Mouse (Mus musculus) lung, embryonic 14.5 days (tissue): ENCODE measurements around the gene Ppt1. TPM values are rescaled to one million over a fixed set of nuclear protein-coding genes. Genes with fewer than 3 reads are reported as not detected.
A peak's percentile ranks its signal among the peaks of the same experiment; 100 is the strongest.

Source experiments
- ATAC-seq: fragments of 200-750 bp; cut with Nextera tagmentation; 2 replicates; pipeline ENCODE4 v1.8.0; 2017; ENCODE audit warnings: mild to moderate bottlenecking, moderate TSS enrichment, moderate library complexity; ENCODE audit not compliant: insufficient read depth
- DNase-seq: peaks from one replicate; pipeline ENCODE4 v3.0.0-alpha.2; 2015
- H3K27ac ChIP-seq: fragments of 300-500 bp; sonication (generic); 2 replicates; pipeline ENCODE4 v1.5.1; 2014; ENCODE audit warnings: low read depth, mild to moderate bottlenecking, moderate library complexity
- H3K27me3 ChIP-seq: fragments of 300-500 bp; sonication (generic); 2 replicates; pipeline ENCODE4 v1.6.1; 2014; ENCODE audit warnings: low read length, control low read depth; ENCODE audit not compliant: insufficient read depth
- H3K36me3 ChIP-seq: fragments of 300-500 bp; sonication (generic); 2 replicates; pipeline ENCODE4 v1.6.1; 2014; ENCODE audit warnings: control low read depth; ENCODE audit not compliant: insufficient read depth
- H3K4me1 ChIP-seq: fragments of 300-500 bp; sonication (generic); 2 replicates; pipeline ENCODE4 v1.6.1; 2014; ENCODE audit warnings: antibody characterized with exemption, control low read depth; ENCODE audit not compliant: insufficient read depth
- H3K4me2 ChIP-seq: fragments of 300-500 bp; sonication (generic); 2 replicates; pipeline ENCODE4 v1.6.1; 2014; ENCODE audit warnings: mild to moderate bottlenecking
- H3K4me3 ChIP-seq: fragments of 300-500 bp; sonication (generic); 2 replicates; pipeline ENCODE4 v1.5.1; 2014; ENCODE audit warnings: low read depth, low read length
- H3K9ac ChIP-seq: fragments of 300-500 bp; sonication (generic); 2 replicates; pipeline ENCODE4 v1.6.1; 2014
- H3K9me3 ChIP-seq: fragments of 300-500 bp; sonication (generic); 2 replicates; pipeline ENCODE4 v1.6.1; 2016; ENCODE audit warnings: low read depth, low read length, control low read depth
- CTCF ChIP-seq: IDR thresholded peaks from 2 replicates; pipeline ENCODE4 v1.5.1; 2016; ENCODE audit warnings: antibody characterized with exemption, low read depth
- WGBS: fragments of 180-500 bp; shearing (Covaris S2); extraction: QIAGEN DNeasy Blood & Tissue Kit; methylation state at CpG from one replicate; pipeline ENCODE4 v1.1.7; 2014; 5-methylcytosine and 5-hydroxymethylcytosine counted together
- polyA plus RNA-seq: library from polyadenylated mRNA; unstranded; fragments of >200 nt; fragmentation: Nextera tagmentation; extraction: Ambion mirVana; gene quantifications from 2 replicates; pipeline ENCODE4 v1.2.1, GENCODE M21; 2014

The Ppt1 gene
- polyA plus RNA-seq, 1 experiment from 2014 or later, result 65.7 TPM

DNA sequence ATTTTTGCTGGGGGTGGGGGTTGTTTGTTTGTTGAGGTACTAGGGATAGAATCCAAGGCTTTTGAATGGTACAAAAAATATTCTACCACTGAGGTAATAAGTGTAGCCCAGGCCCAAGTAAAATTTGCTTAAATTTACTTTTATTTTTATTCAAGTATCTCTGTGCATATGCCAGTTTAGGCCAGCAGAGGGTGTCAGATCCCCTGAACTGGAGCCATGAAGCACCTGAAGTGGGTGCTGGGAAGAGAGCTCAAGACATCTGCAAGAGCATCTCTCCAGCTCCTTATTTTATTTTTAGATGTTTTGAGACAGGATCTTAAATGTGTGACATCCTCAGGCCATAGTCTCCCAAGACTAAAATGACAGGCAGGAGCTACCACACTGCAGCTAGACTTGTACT, 34.0 kb downstream of the Ppt1 start:
- Histone ChIP-seq H3K9me3 (no peaks in the 10 kb centered on the region), H3K27ac (no peak overlapping the region), H3K4me2 (no peak overlapping the region), H3K27me3 (no peaks in the 10 kb centered on the region), H3K4me1 (no peaks in the 10 kb centered on the region), H3K4me3 (no peak overlapping the region), H3K36me3 (peaks cover 66% of the 10 kb centered on the region), H3K9ac (no peak overlapping the region)
- ATAC-seq (no peak), DNase-seq (peak; percentile 61)
- TF ChIP-seq CTCF, result peak; percentile 58

DNA sequence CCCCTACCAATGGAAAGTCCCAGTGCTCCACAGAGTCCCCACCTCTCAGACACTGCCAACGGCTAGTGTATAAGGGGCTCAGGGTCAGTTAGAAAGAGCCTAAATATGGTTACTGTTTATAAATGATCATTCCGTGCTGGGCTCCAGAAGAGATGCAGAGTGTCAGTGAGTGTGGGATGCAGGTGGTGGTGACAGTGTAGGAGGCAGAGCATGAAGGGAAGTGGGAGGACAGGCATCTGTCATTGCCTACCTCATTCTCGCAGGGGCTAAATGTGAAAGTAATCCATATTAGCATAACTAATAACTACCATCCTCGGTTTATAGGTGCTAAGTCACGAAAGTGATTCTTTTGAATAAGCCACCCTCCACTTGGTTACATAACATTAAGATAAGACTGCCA, 34.7 kb downstream of the Ppt1 start:
- Histone ChIP-seq H3K36me3 (peaks cover 59% of the 10 kb centered on the region), H3K27ac (no peak overlapping the region), H3K9me3 (no peaks in the 10 kb centered on the region), H3K9ac (no peak overlapping the region), H3K27me3 (no peaks in the 10 kb centered on the region), H3K4me2 (no peak overlapping the region), H3K4me1 (no peaks in the 10 kb centered on the region), H3K4me3 (no peak overlapping the region)
- ATAC-seq (no peak), DNase-seq (no peak)
- TF ChIP-seq CTCF, result no peak
- WGBS, result 70% methylated on average over 5 of the region's 5 CpGs

- H3K36me3 ChIP-seq, result peaks cover 53% of the 10 kb centered on the region
These were observed 35.2 kb downstream of the Ppt1 start for GRCm38 (mm10) chr4:122871269-122871668.

GRCm38 (mm10) chr4:122871989-122872388, 35.9 kb downstream of the Ppt1 start:
- 81% methylated on average over 2 of the region's 2 CpGs for WGBS
- ATAC-seq, result no peak
- H3K36me3 ChIP-seq, result peaks cover 47% of the 10 kb centered on the region

More at GRCm38 (mm10) chr4:122871269-122871668, 35.2 kb downstream of the Ppt1 start:
- no peaks in the 10 kb centered on the region for H3K9me3 ChIP-seq
- TF ChIP-seq CTCF, result no peak
- no peaks in the 10 kb centered on the region for H3K27me3 ChIP-seq
- H3K4me2 ChIP-seq, result no peak overlapping the region
- H3K9ac ChIP-seq, result no peak overlapping the region
- DNase-seq (no peak), ATAC-seq (no peak)
- no peaks in the 10 kb centered on the region for H3K4me1 ChIP-seq
- H3K4me3 ChIP-seq, result no peak overlapping the region
- no peak overlapping the region for H3K27ac ChIP-seq
- WGBS, result 92% methylated on average over 11 of the region's 11 CpGs

GRCm38 (mm10) chr4:122873003-122873402, 37.0 kb downstream of the Ppt1 start:
- no peak overlapping the region for H3K9ac ChIP-seq
- no peaks in the 10 kb centered on the region for H3K4me1 ChIP-seq
- WGBS, result 67% methylated on average over 5 of the region's 5 CpGs
- TF ChIP-seq CTCF, result no peak
- DNase-seq (no peak), ATAC-seq (no peak)
- no peaks in the 10 kb centered on the region for H3K27me3 ChIP-seq
- H3K27ac ChIP-seq, result no peak overlapping the region
- no peaks in the 10 kb centered on the region for H3K9me3 ChIP-seq
- no peak overlapping the region for H3K4me3 ChIP-seq
- peaks cover 40% of the 10 kb centered on the region for H3K36me3 ChIP-seq
- H3K4me2 ChIP-seq, result no peak overlapping the region

More at GRCm38 (mm10) chr4:122871989-122872388, 35.9 kb downstream of the Ppt1 start:
- TF ChIP-seq CTCF, result no peak
- no peak overlapping the region for H3K27ac ChIP-seq
- DNase-seq, result no peak
- no peaks in the 10 kb centered on the region for H3K27me3 ChIP-seq
- no peak overlapping the region for H3K4me2 ChIP-seq
- H3K9me3 ChIP-seq, result no peaks in the 10 kb centered on the region
- no peaks in the 10 kb centered on the region for H3K4me1 ChIP-seq
- H3K9ac ChIP-seq, result no peak overlapping the region
- H3K4me3 ChIP-seq, result no peak overlapping the region

DNA sequence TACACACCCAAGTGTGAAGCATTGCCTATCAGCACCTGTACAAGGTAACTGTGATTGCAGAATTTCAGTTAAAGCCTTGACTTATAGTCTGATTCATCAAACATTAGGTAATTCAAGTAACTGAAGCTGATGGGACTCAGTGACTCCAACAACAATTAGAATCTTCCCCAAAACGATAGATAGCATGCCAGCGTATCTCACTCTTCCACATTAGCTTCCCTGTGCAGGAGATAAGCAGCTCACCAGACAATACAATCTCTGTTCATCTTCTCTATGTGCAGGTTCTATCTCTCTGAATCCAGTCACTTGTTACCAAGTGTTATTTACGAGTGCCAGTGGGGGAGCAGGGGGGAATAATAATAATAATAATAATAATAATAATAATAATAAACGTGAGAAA, 37.5 kb downstream of the Ppt1 start:
- ATAC-seq (no peak), DNase-seq (no peak)
- Histone ChIP-seq H3K4me3 (no peak overlapping the region), H3K9ac (no peak overlapping the region), H3K27ac (no peak overlapping the region), H3K4me2 (no peak overlapping the region), H3K27me3 (no peaks in the 10 kb centered on the region), H3K9me3 (no peaks in the 10 kb centered on the region), H3K4me1 (no peaks in the 10 kb centered on the region), H3K36me3 (peaks cover 35% of the 10 kb centered on the region)
- 82% methylated on average over 4 of the region's 4 CpGs for WGBS
- no peak for TF ChIP-seq CTCF

DNA sequence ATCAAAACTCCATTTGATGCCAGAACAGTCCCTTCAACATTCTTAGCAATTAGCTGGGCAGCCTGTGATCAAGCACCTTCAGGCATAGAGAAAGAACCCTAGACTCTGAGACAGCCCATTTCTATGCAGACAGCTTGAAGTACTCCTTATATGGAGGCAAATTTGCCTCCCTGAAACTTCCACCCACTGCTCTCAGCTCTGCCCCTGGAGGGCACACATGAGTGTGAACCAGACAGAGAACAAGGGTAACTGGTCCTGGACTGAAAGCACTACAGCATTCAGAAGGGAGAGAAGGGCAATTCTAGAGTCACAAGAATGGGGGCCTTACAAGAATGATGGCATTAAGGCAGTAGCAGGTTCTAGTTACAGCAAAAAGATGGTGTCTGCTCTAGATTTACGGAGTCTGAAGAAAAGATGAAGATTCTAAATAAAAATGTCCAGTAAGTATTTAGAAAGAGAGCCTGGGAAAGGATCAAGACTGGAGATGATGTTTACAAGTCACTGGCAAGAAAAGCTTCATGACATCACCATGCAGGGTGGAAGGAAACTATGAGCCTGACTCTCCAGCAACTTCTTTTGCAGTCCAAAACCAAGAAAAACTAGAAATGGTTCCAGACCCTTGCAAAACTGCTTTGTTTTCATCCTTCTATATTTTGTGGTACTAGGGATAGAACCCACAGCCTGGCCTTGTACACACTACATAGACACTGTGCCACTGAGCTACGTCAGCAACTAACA, 42.5 kb downstream of the Ppt1 start:
- WGBS, result 90% methylated on average over 2 of the region's 2 CpGs
- Histone ChIP-seq H3K9ac (no peak overlapping the region), H3K4me3 (no peak overlapping the region), H3K4me1 (no peaks in the 10 kb centered on the region), H3K27ac (0 out of 2 replicates have a peak overlapping the region, but pooled peaks have one; percentile 3), H3K4me2 (no peak overlapping the region), H3K36me3 (0 out of 2 replicates have a peak, but pooled peaks cover 7% of the 10 kb centered on the region), H3K27me3 (no peaks in the 10 kb centered on the region), H3K9me3 (no peaks in the 10 kb centered on the region)
- ATAC-seq (no peak), DNase-seq (no peak)
- no peak for TF ChIP-seq CTCF
